ENCODE assay signal across 13 mouse cellular contexts in the genomic region with DNA sequence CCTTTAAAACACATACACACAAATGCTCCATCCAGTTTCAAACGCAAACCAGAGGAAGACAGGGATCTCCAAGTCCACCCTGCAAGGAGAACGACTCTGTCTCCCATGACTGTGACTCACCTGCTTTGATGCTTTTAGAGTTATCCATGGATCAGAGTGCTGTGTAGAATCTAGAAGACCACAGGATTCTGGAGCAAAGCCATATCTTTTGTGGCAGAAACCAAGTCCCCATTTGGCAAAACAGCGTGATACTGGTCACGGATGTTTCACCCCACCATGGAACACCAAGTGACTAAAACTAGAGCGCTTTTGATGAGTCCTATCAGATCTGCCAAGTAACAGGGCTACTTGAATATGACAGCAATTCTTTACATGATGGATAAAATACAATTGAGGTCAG.
"Had no signal": no experiment of that assay in that cellular context is flagged by ENCODE, and none has a peak within 500 bp of the region (broad histone marks: within the 10 kb centered on the region; RNA-seq: fewer than 3 reads in every experiment).

No protein-coding gene starts in this region.

- H3K27ac ChIP-seq: kidney, embryonic 15.5 days; limb, embryonic 13.5 days; liver, embryonic 15.5 days; macrophage had no signal

- H3K4me1 ChIP-seq: kidney, embryonic 15.5 days; limb, embryonic 13.5 days; liver, embryonic 15.5 days; megakaryocyte, embryonic 14.5 days had no signal

- DNase-seq: kidney, postnatal 14 days; layer of hippocampus, adult 9-11 months; layer of hippocampus, postnatal 36 days; lung, embryonic 14.5 days; lung, postnatal 10 days; right cerebral cortex, postnatal 14 days; thymus, postnatal 36 days had no signal

- ATAC-seq: midbrain, embryonic 16.5 days had no signal

- H3K4me3 ChIP-seq: kidney, embryonic 15.5 days; limb, embryonic 13.5 days; liver, embryonic 15.5 days; megakaryocyte, embryonic 14.5 days had no signal

- H3K27me3 ChIP-seq: kidney, embryonic 15.5 days; limb, embryonic 13.5 days; liver, embryonic 15.5 days; megakaryocyte, embryonic 14.5 days had no signal
